In genomic region chr10:116440946-116441345, GRCm38 (mm10) we compare ENCODE assay signal across 24 mouse cellular contexts. TPM values are rescaled to one million over a fixed set of nuclear protein-coding genes. Genes with fewer than 3 reads are reported as not detected.
"Had no signal": no experiment of that assay in that cellular context is flagged by ENCODE, and none has a peak within 500 bp of the region (broad histone marks: within the 10 kb centered on the region; RNA-seq: fewer than 3 reads in every experiment).

No protein-coding gene starts in this region.

- H3K9ac ChIP-seq: liver, embryonic 12.5 days; liver, embryonic 15.5 days; lung, embryonic 15.5 days; midbrain, embryonic 13.5 days; neural tube, embryonic 13.5 days had no signal

- H3K27me3 ChIP-seq: liver, embryonic 12.5 days; liver, embryonic 15.5 days; lung, embryonic 15.5 days; megakaryocyte, embryonic 14.5 days; midbrain, embryonic 13.5 days; neural tube, embryonic 13.5 days had no signal

- DNase-seq: kidney, adult 9 months; kidney, postnatal 14 days; kidney, postnatal 4 days; left cerebral cortex, postnatal 4 days; liver; lung, adult 18-20 months; lung, postnatal 10 days; lung, postnatal 36 days; retina, postnatal 1 day; right cerebral cortex, postnatal 4 days; thymus, adult 2 months; thymus, postnatal 14 days; thymus, postnatal 4 days had no signal

- H3K9me3 ChIP-seq: lung, embryonic 15.5 days; midbrain, embryonic 13.5 days had no signal

- H3K4me2 ChIP-seq: liver, embryonic 12.5 days; liver, embryonic 15.5 days; lung, embryonic 15.5 days; midbrain, embryonic 13.5 days; neural tube, embryonic 13.5 days had no signal

- H3K36me3 ChIP-seq: liver, embryonic 12.5 days; liver, embryonic 15.5 days; lung, embryonic 15.5 days had no signal

- H3K4me3 ChIP-seq: liver, embryonic 12.5 days; liver, embryonic 15.5 days; lung, embryonic 15.5 days; megakaryocyte, embryonic 14.5 days; midbrain, embryonic 10.5 days; midbrain, embryonic 13.5 days; myocyte; neural tube, embryonic 13.5 days had no signal

- ATAC-seq: liver, embryonic 12.5 days; midbrain, embryonic 16.5 days had no signal

- H3K4me1 ChIP-seq: liver, embryonic 12.5 days; liver, embryonic 15.5 days; lung, embryonic 15.5 days; megakaryocyte, embryonic 14.5 days; midbrain, embryonic 10.5 days; midbrain, embryonic 13.5 days; neural tube, embryonic 13.5 days had no signal

- H3K27ac ChIP-seq: liver, embryonic 12.5 days; liver, embryonic 15.5 days; lung, embryonic 15.5 days; midbrain, embryonic 10.5 days; midbrain, embryonic 13.5 days; neural tube, embryonic 13.5 days; stomach, postnatal 0 days had no signal

RNA-seq across cellular contexts. Expression of gene Kcnmb4, which starts 32.7 kb away (rescaled TPM):
- total RNA-seq: monocyte, adult 5-6 weeks had no signal
